Mouse (Mus musculus) macrophage (primary cell): ENCODE data around the gene Mrps24. TPM values are rescaled to one million over a fixed set of nuclear protein-coding genes. Genes with fewer than 3 reads are reported as not detected.

ENCODE experiments used
- H3K27ac ChIP-seq: fragments of 350-480 bp; formaldehyde crosslinking; 2 replicates; pipeline ENCODE4 v1.9.0; 2021
- H3K36me3 ChIP-seq: fragments of 350-480 bp; formaldehyde crosslinking; 2 replicates; pipeline ENCODE4 v1.9.0; 2021; ENCODE audit errors: inconsistent target
- H3K4me3 ChIP-seq: fragments of 350-480 bp; formaldehyde crosslinking; 2 replicates; pipeline ENCODE4 v1.9.0; 2021; ENCODE audit errors: inconsistent target
- H3K79me2 ChIP-seq: fragments of 350-480 bp; formaldehyde crosslinking; 2 replicates; pipeline ENCODE4 v1.9.0; 2021; ENCODE audit errors: inconsistent target
- WGBS: methylation state at CpG from one replicate; pipeline ENCODE4 v1.1.7; 2026; ENCODE audit warnings: inconsistent platforms; ENCODE audit not compliant: missing documents; 5-methylcytosine and 5-hydroxymethylcytosine counted together
- polyA plus RNA-seq: library from polyadenylated mRNA; stranded (reverse); fragments of 250-400 nt; gene quantifications from 3 replicates; pipeline ENCODE4 v1.2.4, GENCODE M21; 2018; ENCODE audit warnings: inconsistent platforms

The Mrps24 gene
- polyA plus RNA-seq, 1 experiment from 2014 or later: 12.0 TPM

GRCm38 (mm10) chr11:5691775-5692174 lies 23.7 kb downstream of the Mrps24 start:
- H3K79me2 ChIP-seq: no peaks in the 10 kb centered on the region
- H3K36me3 ChIP-seq: no peaks in the 10 kb centered on the region
- no peak overlapping the region for H3K27ac ChIP-seq
- WGBS: 56% methylated on average over 7 of the region's 7 CpGs
- no peak overlapping the region for H3K4me3 ChIP-seq

- H3K4me3 ChIP-seq: no peak overlapping the region
- no peaks in the 10 kb centered on the region for H3K36me3 ChIP-seq
- 63% methylated on average over 7 of the region's 7 CpGs for WGBS
- no peak overlapping the region for H3K27ac ChIP-seq
- H3K79me2 ChIP-seq: no peaks in the 10 kb centered on the region
Observed at GRCm38 (mm10) chr11:5684283-5684682, 31.2 kb downstream of the Mrps24 start.

GRCm38 (mm10) chr11:5682541-5682940 lies 32.9 kb downstream of the Mrps24 start:
- H3K79me2 ChIP-seq: no peaks in the 10 kb centered on the region
- no peak overlapping the region for H3K4me3 ChIP-seq
- H3K36me3 ChIP-seq: no peaks in the 10 kb centered on the region
- no peak overlapping the region for H3K27ac ChIP-seq
- WGBS: 75% methylated on average over 6 of the region's 6 CpGs

Other genes with a start within 250 kb of the Mrps24 start
- gene Xbp1, start 195.0 kb downstream of the Mrps24 start, polyA plus RNA-seq: 86.5 to 117 TPM (median 108 TPM) in 3 replicates
- 9.4 to 16.8 TPM (median 15.8 TPM) in 3 replicates for gene Ccdc117, start 173.5 kb downstream of the Mrps24 start, polyA plus RNA-seq
- gene Ankrd36, start 146.0 kb downstream of the Mrps24 start, polyA plus RNA-seq: not detected in 3 replicates
- gene Urgcp, start 46.7 kb upstream of the Mrps24 start, polyA plus RNA-seq: 7.5 to 13.5 TPM (median 13.1 TPM) in 3 replicates
- gene Dbnl, start 72.8 kb upstream of the Mrps24 start, polyA plus RNA-seq: 170 to 177 TPM (median 175 TPM) in 3 replicates
- not detected in 3 replicates for gene Pgam2, start 88.1 kb upstream of the Mrps24 start, polyA plus RNA-seq
- 4.5 to 5.8 TPM (median 5.4 TPM) in 3 replicates for gene Polm, start 122.3 kb upstream of the Mrps24 start, polyA plus RNA-seq
- gene Aebp1, start 146.3 kb upstream of the Mrps24 start, polyA plus RNA-seq: 0.19 to 0.37 TPM in 2 of 3 replicates, not detected in the other
- gene Pold2, start 162.6 kb upstream of the Mrps24 start, polyA plus RNA-seq: 5.7 to 28.7 TPM (median 9.5 TPM) in 3 replicates
- gene Myl7, start 183.1 kb upstream of the Mrps24 start, polyA plus RNA-seq: not detected in 3 replicates
- not detected in 3 replicates for gene Gck, start 234.4 kb upstream of the Mrps24 start, polyA plus RNA-seq
- gene Ykt6, start 240.0 kb upstream of the Mrps24 start, polyA plus RNA-seq: 70.9 to 138 TPM (median 77.0 TPM) in 3 replicates